Mouse (Mus musculus) heart, postnatal 0 days (tissue): ENCODE data around the gene A4galt. TPM values are rescaled to one million over a fixed set of nuclear protein-coding genes. Genes with fewer than 3 reads are reported as not detected.

ENCODE experiments used
- ATAC-seq: fragments of 200-750 bp; cut with Nextera tagmentation; 2 replicates; pipeline ENCODE4 v1.8.0; 2017; ENCODE audit warnings: low read depth, moderate number of reproducible peaks, moderate library complexity; ENCODE audit not compliant: insufficient read depth
- DNase-seq: peaks from one replicate; pipeline ENCODE4 v3.0.0-alpha.2; 2016; ENCODE audit warnings: low spot score
- H3K27ac ChIP-seq: fragments of 300-500 bp; sonication (generic); 2 replicates; pipeline ENCODE4 v1.5.1; 2014; ENCODE audit warnings: low read depth, mild to moderate bottlenecking
- H3K27me3 ChIP-seq: fragments of 300-500 bp; sonication (generic); 2 replicates; pipeline ENCODE4 v1.6.1; 2014; ENCODE audit warnings: low read length, mixed read lengths; ENCODE audit not compliant: control insufficient read depth, insufficient read depth
- H3K36me3 ChIP-seq: fragments of 300-500 bp; sonication (generic); replicated peaks from 2 replicates; pipeline ENCODE4 v1.6.1; 2014; ENCODE audit warnings: low read length, mixed read lengths; ENCODE audit not compliant: control insufficient read depth, insufficient read depth
- H3K4me1 ChIP-seq: fragments of 300-500 bp; sonication (generic); 2 replicates; pipeline ENCODE4 v1.6.1; 2014; ENCODE audit warnings: antibody characterized with exemption; ENCODE audit not compliant: control insufficient read depth, insufficient read depth
- H3K4me2 ChIP-seq: fragments of 300-500 bp; sonication (generic); 2 replicates; pipeline ENCODE4 v1.6.1; 2014; ENCODE audit warnings: low read depth, mild to moderate bottlenecking, low read length, moderate library complexity
- H3K4me3 ChIP-seq: fragments of 300-500 bp; sonication (generic); 2 replicates; pipeline ENCODE4 v1.5.1; 2014; ENCODE audit warnings: low read depth, low read length
- H3K9ac ChIP-seq: fragments of 300-500 bp; sonication (generic); replicated peaks from 2 replicates; pipeline ENCODE4 v1.6.1; 2014; ENCODE audit warnings: low read depth, low read length, mixed read lengths
- H3K9me3 ChIP-seq: fragments of 300-500 bp; sonication (generic); replicated peaks from 2 replicates; pipeline ENCODE4 v1.6.1; 2016; ENCODE audit warnings: low read length; ENCODE audit not compliant: control insufficient read depth
- CTCF ChIP-seq: IDR thresholded peaks from 2 replicates; pipeline ENCODE4 v1.5.1; 2016; ENCODE audit warnings: antibody characterized with exemption, control low read depth, low read depth
- EP300 ChIP-seq: IDR thresholded peaks from 2 replicates; pipeline ENCODE4 v1.6.1; 2016; ENCODE audit warnings: antibody characterized with exemption, low read depth
- WGBS: fragments of 180-500 bp; shearing (Covaris S2); extraction: QIAGEN DNeasy Blood & Tissue Kit; methylation state at CpG from one replicate; pipeline ENCODE4 v1.1.7; 2014; 5-methylcytosine and 5-hydroxymethylcytosine counted together
- polyA plus RNA-seq: library from polyadenylated mRNA; unstranded; fragments of >200 nt; fragmentation: Nextera tagmentation; extraction: Ambion mirVana; gene quantifications from 2 replicates; pipeline ENCODE4 v1.2.1, GENCODE M21; 2015
- total RNA-seq: library from RNA; depleted of rRNA; stranded (reverse); fragments of >200 nt; gene quantifications from 2 replicates; pipeline ENCODE4 v1.2.3, GENCODE M21; 2014; ENCODE audit warnings: low replicate concordance

The A4galt gene
- total and polyA plus RNA-seq, 2 experiments from 2014 or later: 2.0 to 3.2 TPM

DNA sequence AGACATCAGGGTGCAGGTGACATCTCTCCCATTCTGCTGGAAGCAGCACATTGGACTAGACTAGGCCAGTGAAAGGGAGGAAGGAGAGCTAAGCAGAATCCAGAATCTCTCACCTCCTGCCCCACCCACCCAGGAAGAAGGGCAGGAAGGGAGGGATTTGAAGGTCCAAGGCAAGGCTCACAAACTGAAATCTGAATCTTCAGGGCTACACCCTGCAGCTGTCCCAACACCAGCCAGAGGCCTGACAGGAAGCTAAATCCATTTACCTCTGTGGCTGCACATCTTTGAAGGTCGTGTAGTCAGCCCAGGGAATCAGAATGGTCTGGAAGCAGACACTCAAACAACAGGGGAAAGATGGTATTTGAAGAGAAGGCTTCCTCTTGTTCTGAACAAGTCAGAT lies 13.7 kb upstream of the A4galt start:
- Histone ChIP-seq H3K27me3 (no peaks in the 10 kb centered on the region), H3K9ac (no peak overlapping the region), H3K4me2 (no peak overlapping the region), H3K36me3 (no peaks in the 10 kb centered on the region), H3K27ac (no peak overlapping the region), H3K4me3 (no peak overlapping the region), H3K4me1 (no peaks in the 10 kb centered on the region), H3K9me3 (no peaks in the 10 kb centered on the region)
- no peak for DNase-seq
- no peak for ATAC-seq
- WGBS: 14% methylated on average over 1 of the region's 1 CpGs
- TF ChIP-seq EP300 (no peak), CTCF (no peak)

DNA sequence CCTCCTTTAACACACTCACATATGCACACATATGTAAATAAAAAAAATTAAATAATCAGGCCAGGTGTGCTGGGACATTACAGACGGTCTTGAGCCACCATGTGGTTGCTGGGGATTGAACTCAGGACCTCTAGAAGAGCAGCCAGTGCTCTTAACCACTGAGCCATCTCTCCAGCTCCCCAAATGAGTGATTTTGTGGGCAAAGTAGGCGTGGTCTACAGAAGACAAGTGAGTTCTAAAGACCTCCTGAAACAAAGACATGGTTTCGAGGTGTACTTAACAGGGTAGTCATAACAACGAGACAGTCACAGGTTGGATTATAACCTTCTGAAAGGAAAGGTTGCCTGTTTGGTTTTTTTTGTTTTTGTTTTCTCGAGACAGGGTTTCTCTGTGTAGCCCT lies 11.8 kb upstream of the A4galt start:
- Histone ChIP-seq H3K9ac (no peak overlapping the region), H3K4me1 (no peaks in the 10 kb centered on the region), H3K27ac (no peak overlapping the region), H3K4me2 (no peak overlapping the region), H3K36me3 (no peaks in the 10 kb centered on the region), H3K9me3 (no peaks in the 10 kb centered on the region), H3K27me3 (no peaks in the 10 kb centered on the region), H3K4me3 (no peak overlapping the region)
- no peak for ATAC-seq
- TF ChIP-seq EP300 (no peak), CTCF (no peak)
- DNase-seq: no peak
- 74% methylated on average over 5 of the region's 5 CpGs for WGBS

DNA sequence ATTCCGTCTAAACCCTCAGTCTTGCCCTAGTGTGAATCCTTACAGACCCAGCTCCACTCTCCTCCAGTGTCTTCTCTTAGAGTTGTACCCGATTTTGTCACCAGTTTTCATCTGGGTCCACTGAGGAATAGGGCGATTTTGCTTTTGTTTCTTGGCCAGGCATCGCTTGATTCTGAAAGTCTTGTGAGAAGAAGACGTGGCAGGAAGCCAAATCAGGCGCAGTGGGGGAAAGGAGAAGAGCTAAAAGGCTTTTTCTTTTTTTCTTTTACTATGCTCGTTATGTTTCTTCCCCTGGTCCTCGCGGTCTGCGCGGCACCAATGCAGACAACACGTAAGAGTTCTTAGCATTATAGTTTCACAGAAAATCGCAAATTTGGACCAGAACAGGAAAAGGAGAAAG lies 6.3 kb upstream of the A4galt start:
- ATAC-seq: no peak
- H3K27ac ChIP-seq: no peak overlapping the region
- no peaks in the 10 kb centered on the region for H3K36me3 ChIP-seq
- 68% methylated on average over 13 of the region's 13 CpGs for WGBS
- DNase-seq: no peak
- TF ChIP-seq EP300 (no peak), CTCF (no peak)
- no peaks in the 10 kb centered on the region for H3K9me3 ChIP-seq
- no peak overlapping the region for H3K4me3 ChIP-seq
- no peaks in the 10 kb centered on the region for H3K27me3 ChIP-seq
- H3K9ac ChIP-seq: no peak overlapping the region
- no peaks in the 10 kb centered on the region for H3K4me1 ChIP-seq
- H3K4me2 ChIP-seq: no peak overlapping the region; the same call in 1 of the 2 replicates

DNA sequence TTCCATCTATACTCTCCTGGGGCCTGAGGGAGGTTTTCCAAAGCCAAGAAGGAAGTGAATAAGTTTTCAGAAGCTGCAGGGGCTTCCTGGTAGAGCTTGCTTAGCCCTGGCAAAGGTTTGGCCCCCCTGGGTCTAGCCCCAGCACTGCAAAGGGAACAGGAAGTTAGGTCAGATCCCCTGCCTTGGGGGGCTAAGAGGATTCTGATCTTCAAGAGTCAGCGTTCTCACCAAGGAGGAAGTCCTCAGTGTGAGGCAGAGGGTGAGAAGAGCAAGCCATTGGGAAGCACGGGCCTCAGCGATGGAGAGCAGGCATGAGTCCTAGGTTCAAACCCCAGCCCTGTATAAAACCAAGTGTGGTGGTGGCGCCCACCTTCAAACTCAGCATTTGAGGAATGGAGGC lies 4.9 kb upstream of the A4galt start:
- Histone ChIP-seq H3K4me3 (no peak overlapping the region), H3K9ac (no peak overlapping the region), H3K27me3 (peaks cover 11% of the 10 kb centered on the region), H3K9me3 (no peaks in the 10 kb centered on the region), H3K4me1 (no peaks in the 10 kb centered on the region), H3K36me3 (no peaks in the 10 kb centered on the region), H3K4me2 (no peak overlapping the region), H3K27ac (no peak overlapping the region)
- 67% methylated on average over 4 of the region's 4 CpGs for WGBS
- DNase-seq (no peak), ATAC-seq (no peak)
- TF ChIP-seq CTCF (no peak), EP300 (no peak)

DNA sequence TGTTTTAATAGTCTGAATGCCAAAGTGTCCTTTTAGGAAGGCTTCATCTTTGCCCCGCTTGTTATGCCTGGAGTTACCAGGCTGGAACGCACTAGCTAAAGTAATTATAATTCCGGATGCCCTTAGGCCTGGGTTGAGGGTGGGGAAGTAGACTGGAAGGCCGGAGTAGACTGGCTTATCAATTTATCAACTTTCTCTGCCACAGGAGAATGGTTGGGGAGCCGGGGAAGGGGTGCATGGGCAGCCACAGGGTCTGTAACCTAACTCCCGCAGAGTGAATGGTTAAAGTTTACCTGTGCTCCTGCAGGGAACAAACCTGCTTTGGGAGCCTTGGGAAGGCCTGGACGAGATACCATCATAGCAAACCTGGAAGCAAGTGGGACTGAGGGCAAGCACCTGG lies 4.4 kb upstream of the A4galt start:
- ATAC-seq (no peak), DNase-seq (no peak)
- H3K4me2 ChIP-seq: no peak overlapping the region
- H3K36me3 ChIP-seq: no peaks in the 10 kb centered on the region
- WGBS: 83% methylated on average over 7 of the region's 7 CpGs
- H3K9me3 ChIP-seq: no peaks in the 10 kb centered on the region
- H3K27ac ChIP-seq: no peak overlapping the region
- H3K9ac ChIP-seq: no peak overlapping the region
- TF ChIP-seq EP300 (no peak), CTCF (no peak)
- no peaks in the 10 kb centered on the region for H3K4me1 ChIP-seq
- peaks cover 16% of the 10 kb centered on the region for H3K27me3 ChIP-seq
- no peak overlapping the region for H3K4me3 ChIP-seq

DNA sequence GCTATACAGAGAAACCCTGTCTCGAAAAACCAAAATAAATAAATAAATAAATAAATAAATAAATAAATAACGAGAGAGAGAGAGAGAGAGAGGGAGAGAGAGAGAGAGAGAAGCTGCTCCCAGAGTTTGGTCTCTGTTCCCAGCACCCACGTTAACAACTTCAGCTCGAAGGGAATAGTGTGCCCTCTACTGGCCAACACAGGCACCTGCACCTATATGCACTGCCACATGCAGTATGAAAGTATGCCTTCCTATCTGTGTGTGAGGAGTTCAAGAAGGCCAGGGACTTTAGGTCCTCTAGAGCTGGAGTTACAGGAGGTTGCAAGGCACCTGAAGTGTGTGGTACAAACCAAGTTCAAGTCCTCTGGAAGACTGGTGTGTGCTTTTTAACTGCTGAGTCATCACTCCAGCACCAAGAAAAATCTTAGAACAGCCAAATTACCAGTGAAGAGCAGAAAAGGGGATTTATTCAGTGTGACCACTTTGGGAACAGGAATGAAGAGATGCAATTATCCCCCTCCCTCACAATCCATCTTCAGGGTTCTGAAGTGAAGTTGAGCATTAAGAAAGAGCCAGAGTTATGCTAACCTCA lies 3.7 kb upstream of the A4galt start:
- Histone ChIP-seq H3K4me3 (no peak overlapping the region), H3K36me3 (no peaks in the 10 kb centered on the region), H3K4me2 (no peak overlapping the region), H3K27me3 (peaks cover 23% of the 10 kb centered on the region), H3K27ac (no peak overlapping the region), H3K4me1 (no peaks in the 10 kb centered on the region), H3K9ac (no peak overlapping the region), H3K9me3 (no peaks in the 10 kb centered on the region)
- no peak for ATAC-seq
- DNase-seq: no peak
- TF ChIP-seq CTCF (peak; percentile 6; the same call in 1 of the 2 replicates), EP300 (no peak)
- 95% methylated on average over 4 of the region's 4 CpGs for WGBS
